Mouse (Mus musculus) testis, adult 2 months (tissue): ENCODE measurements around the gene Ust.

Experiments used
- CTCF ChIP-seq: fragments of 200-500 bp; IDR thresholded peaks from 2 replicates; pipeline ENCODE4 v1.5.1; 2012; ENCODE audit warnings: low read depth, mild to moderate bottlenecking, inconsistent platforms, low read length, moderate library complexity; ENCODE audit not compliant: control insufficient read depth, insufficient read depth, insufficient replicate concordance
- POLR2A ChIP-seq: fragments of 200-500 bp; IDR thresholded peaks from 2 replicates; pipeline ENCODE4 v1.6.1; 2012; ENCODE audit warnings: low read depth, mild to moderate bottlenecking, inconsistent platforms, low read length, moderate library complexity; ENCODE audit not compliant: control insufficient read depth

GRCm38 (mm10) chr10:8277094-8277493, 241.5 kb downstream of the Ust start:
- TF ChIP-seq CTCF = no peak
- TF ChIP-seq POLR2A = no peak
